In genomic region chr7:49164868-49165267, GRCm38 (mm10) we compare ENCODE assay signal across 18 mouse cellular contexts.
DNase-seq lines count a peak whose midpoint lies in the region; ATAC-seq lines count a peak whose summit lies in the region.
"Had no signal": no experiment of that assay in that cellular context is flagged by ENCODE, and none has a peak within 500 bp of the region (broad histone marks: within the 10 kb centered on the region; RNA-seq: fewer than 3 reads in every experiment).

No protein-coding gene starts in this region.

- DNase-seq in intestine, embryonic 14.5 days (ENCODE audit: low spot score): no peak
- DNase-seq in heart, embryonic 10.5 days (ENCODE audit: low spot score): no peak
- no peak for DNase-seq in cerebellum, adult 11-12 months
- DNase-seq in urinary bladder, postnatal 10 days (ENCODE audit: low spot score): no peak
- DNase-seq: adrenal gland, postnatal 36 days; cerebellum, adult 8-10 months; forebrain, postnatal 0 days; heart, adult 11 months; kidney, postnatal 14 days; layer of hippocampus, adult 9-11 months; thymus, postnatal 14 days had no signal

- H3K36me3 ChIP-seq in intestine, embryonic 14.5 days (ENCODE audit: control insufficient read depth, insufficient read depth, low read length): no peaks in the 10 kb centered on the region
- H3K36me3 ChIP-seq in intestine, embryonic 16.5 days (ENCODE audit: control insufficient read depth, insufficient read depth, low read length): no peaks in the 10 kb centered on the region
- no peaks in the 10 kb centered on the region for H3K36me3 ChIP-seq in lung, embryonic 15.5 days
- H3K36me3 ChIP-seq in stomach, embryonic 14.5 days (ENCODE audit: control insufficient read depth, insufficient read depth, low read length): no peaks in the 10 kb centered on the region
- no peaks in the 10 kb centered on the region for H3K36me3 ChIP-seq in heart, embryonic 10.5 days
- H3K36me3 ChIP-seq: embryonic facial prominence, embryonic 12.5 days; heart, embryonic 15.5 days; neural tube, embryonic 12.5 days had no signal

- H3K4me2 ChIP-seq in intestine, embryonic 14.5 days (ENCODE audit: low read length): no peak overlapping the region
- H3K4me2 ChIP-seq in intestine, embryonic 16.5 days (ENCODE audit: low read depth, low read length): no peak overlapping the region
- no peak overlapping the region for H3K4me2 ChIP-seq in lung, embryonic 15.5 days
- H3K4me2 ChIP-seq in stomach, embryonic 14.5 days (replicated peaks; ENCODE audit: low read depth, low read length): no peak overlapping the region
- H3K4me2 ChIP-seq: embryonic facial prominence, embryonic 12.5 days; heart, embryonic 15.5 days; neural tube, embryonic 12.5 days had no signal

- no peak overlapping the region for H3K9ac ChIP-seq in intestine, embryonic 14.5 days (ENCODE audit: low read length)
- H3K9ac ChIP-seq in intestine, embryonic 16.5 days (ENCODE audit: low read depth, low read length): no peak overlapping the region
- no peak overlapping the region for H3K9ac ChIP-seq in lung, embryonic 15.5 days
- H3K9ac ChIP-seq in stomach, embryonic 14.5 days (replicated peaks; ENCODE audit: low read depth, low read length): no peak overlapping the region
- H3K9ac ChIP-seq: embryonic facial prominence, embryonic 12.5 days; forebrain, postnatal 0 days; heart, embryonic 15.5 days; neural tube, embryonic 12.5 days had no signal

- H3K27ac ChIP-seq in intestine, embryonic 14.5 days (ENCODE audit: low read depth): no peak overlapping the region
- peak overlapping the region; percentile 21; the same call in 1 of the 2 replicates for H3K27ac ChIP-seq in intestine, embryonic 16.5 days (ENCODE audit: low read length)
- peak overlapping the region; percentile 83 for H3K27ac ChIP-seq in lung, embryonic 15.5 days
- peak overlapping the region; percentile 71 for H3K27ac ChIP-seq in stomach, embryonic 14.5 days (ENCODE audit: low read length)
- H3K27ac ChIP-seq in heart, embryonic 10.5 days: no peak overlapping the region
- H3K27ac ChIP-seq: embryonic facial prominence, embryonic 12.5 days; neural tube, embryonic 12.5 days had no signal

- H3K4me1 ChIP-seq in intestine, embryonic 14.5 days (replicated peaks; ENCODE audit: control insufficient read depth, insufficient read depth, low read length): no peaks in the 10 kb centered on the region; the same call in 1 of the 2 replicates
- peaks cover 10% of the 10 kb centered on the region; the same call in 1 of the 2 replicates for H3K4me1 ChIP-seq in intestine, embryonic 16.5 days (ENCODE audit: control insufficient read depth, insufficient read depth, low read length)
- peaks cover 34% of the 10 kb centered on the region for H3K4me1 ChIP-seq in lung, embryonic 15.5 days
- H3K4me1 ChIP-seq in stomach, embryonic 14.5 days (ENCODE audit: control insufficient read depth, insufficient read depth, low read length): 0 out of 2 replicates have a peak, but pooled peaks cover 11% of the 10 kb centered on the region
- H3K4me1 ChIP-seq in heart, embryonic 10.5 days: peaks cover 26% of the 10 kb centered on the region

- ATAC-seq in intestine, embryonic 14.5 days (replicated peaks; ENCODE audit: low FRiP score, low TSS enrichment, low read depth): peak; percentile 67
- ATAC-seq in intestine, embryonic 16.5 days: peak; percentile 90
- peak; percentile 68; the same call in 1 of the 2 replicates for ATAC-seq in lung, embryonic 15.5 days (ENCODE audit: borderline replicate concordance, extremely low read depth, low FRiP score, low TSS enrichment)
- ATAC-seq in stomach, embryonic 14.5 days (ENCODE audit: insufficient number of reproducible peaks, insufficient read depth, low FRiP score, low read depth): peak; percentile 85
- ATAC-seq: forebrain, postnatal 0 days; Patski had no signal

- WGBS in intestine, embryonic 14.5 days: 70% methylated on average over 8 of the region's 8 CpGs
- 65% methylated on average over 8 of the region's 8 CpGs for WGBS in intestine, embryonic 16.5 days
- 62% methylated on average over 8 of the region's 8 CpGs for WGBS in lung, embryonic 15.5 days
- 69% methylated on average over 8 of the region's 8 CpGs for WGBS in stomach, embryonic 14.5 days
- WGBS in heart, embryonic 10.5 days: 78% methylated on average over 8 of the region's 8 CpGs

- H3K4me3 ChIP-seq in intestine, embryonic 14.5 days (ENCODE audit: low read depth, low read length): no peak overlapping the region
- no peak overlapping the region for H3K4me3 ChIP-seq in intestine, embryonic 16.5 days (ENCODE audit: low read length)
- no peak overlapping the region for H3K4me3 ChIP-seq in lung, embryonic 15.5 days
- H3K4me3 ChIP-seq in stomach, embryonic 14.5 days (ENCODE audit: low read depth, low read length): no peak overlapping the region
- no peak overlapping the region for H3K4me3 ChIP-seq in heart, embryonic 10.5 days
- H3K4me3 ChIP-seq: embryonic facial prominence, embryonic 12.5 days; heart, embryonic 15.5 days; neural tube, embryonic 12.5 days had no signal

- no peaks in the 10 kb centered on the region for H3K27me3 ChIP-seq in intestine, embryonic 14.5 days (replicated peaks; ENCODE audit: control insufficient read depth, insufficient read depth, low read length)
- H3K27me3 ChIP-seq in intestine, embryonic 16.5 days (replicated peaks; ENCODE audit: control insufficient read depth, insufficient read depth, low read length): no peaks in the 10 kb centered on the region
- no peaks in the 10 kb centered on the region for H3K27me3 ChIP-seq in lung, embryonic 15.5 days
- no peaks in the 10 kb centered on the region for H3K27me3 ChIP-seq in stomach, embryonic 14.5 days (ENCODE audit: control insufficient read depth, insufficient read depth, low read length)
- no peaks in the 10 kb centered on the region for H3K27me3 ChIP-seq in heart, embryonic 10.5 days (ENCODE audit: insufficient read depth, poor library complexity, severe bottlenecking)
- H3K27me3 ChIP-seq: embryonic facial prominence, embryonic 12.5 days; heart, embryonic 15.5 days; neural tube, embryonic 12.5 days; Patski had no signal

- no peaks in the 10 kb centered on the region for H3K9me3 ChIP-seq in intestine, embryonic 14.5 days (ENCODE audit: control insufficient read depth, low read length)
- H3K9me3 ChIP-seq in intestine, embryonic 16.5 days (ENCODE audit: control insufficient read depth, low read length): no peaks in the 10 kb centered on the region
- no peaks in the 10 kb centered on the region for H3K9me3 ChIP-seq in lung, embryonic 15.5 days
- no peaks in the 10 kb centered on the region for H3K9me3 ChIP-seq in stomach, embryonic 14.5 days (ENCODE audit: control insufficient read depth, low read depth, low read length)
- H3K9me3 ChIP-seq in heart, embryonic 10.5 days: no peaks in the 10 kb centered on the region
- H3K9me3 ChIP-seq: embryonic facial prominence, embryonic 12.5 days; heart, embryonic 15.5 days; neural tube, embryonic 12.5 days had no signal

Comparison
In these comparisons a context has a peak if more than half of its experiments do, and no peak if none do; other contexts are left out.
1. H3K27ac ChIP-seq: peak in intestine, embryonic 16.5 days (single experiment), lung, embryonic 15.5 days (single experiment) and stomach, embryonic 14.5 days (single experiment); none in intestine, embryonic 14.5 days (single experiment) and heart, embryonic 10.5 days (single experiment).
2. Peak in every context shown above with its lines, with median percentiles within 50 percentile points of each other: ATAC-seq.